Mouse (Mus musculus): Measurements from ENCODE around the gene Foxa3. TPM values are rescaled to one million over a fixed set of nuclear protein-coding genes. Genes with fewer than 3 reads are reported as not detected.

The Foxa3 gene
- total RNA-seq, 2 experiments from 2014 or later: not detected

DNA sequence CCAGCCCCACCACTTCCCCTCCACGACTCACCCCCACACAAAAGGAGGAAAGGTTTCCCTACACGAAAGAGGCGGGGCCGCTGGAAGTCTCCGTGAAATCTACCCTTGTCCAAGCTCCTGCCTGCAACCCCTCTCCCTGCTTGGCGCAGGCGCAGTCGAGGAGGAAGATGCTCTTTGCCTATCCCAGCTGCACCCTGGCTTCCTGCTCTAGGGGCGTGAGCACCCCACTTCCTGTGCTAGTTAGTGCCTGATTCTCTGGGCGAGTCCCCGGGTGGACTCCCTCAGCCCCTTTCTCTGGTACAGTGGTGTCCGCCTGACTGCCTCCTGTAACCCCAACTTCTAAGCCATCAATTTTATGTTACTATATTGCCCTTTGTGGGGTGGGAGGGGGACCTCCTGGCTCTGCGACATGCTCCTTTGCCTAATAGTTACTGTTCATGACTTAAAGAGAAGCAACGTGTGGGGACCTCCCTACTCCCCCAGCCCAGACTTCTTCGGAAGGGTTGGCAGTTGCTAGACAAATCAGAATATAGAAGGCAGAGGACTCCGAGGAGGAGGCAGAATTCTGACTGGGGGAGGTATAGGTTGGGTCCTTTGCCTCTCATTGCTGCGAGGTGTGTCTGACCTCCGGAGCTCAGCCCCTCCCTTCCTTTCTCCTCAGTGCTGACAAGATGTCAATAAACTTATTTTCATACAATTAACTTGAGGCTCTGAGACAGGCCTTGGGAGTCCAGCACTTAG lies 22.1 kb downstream of the Foxa3 start:
- peak; percentile 36 to 62 for DNase-seq (ENCODE audit: low spot score in 2 of 2)

DNA sequence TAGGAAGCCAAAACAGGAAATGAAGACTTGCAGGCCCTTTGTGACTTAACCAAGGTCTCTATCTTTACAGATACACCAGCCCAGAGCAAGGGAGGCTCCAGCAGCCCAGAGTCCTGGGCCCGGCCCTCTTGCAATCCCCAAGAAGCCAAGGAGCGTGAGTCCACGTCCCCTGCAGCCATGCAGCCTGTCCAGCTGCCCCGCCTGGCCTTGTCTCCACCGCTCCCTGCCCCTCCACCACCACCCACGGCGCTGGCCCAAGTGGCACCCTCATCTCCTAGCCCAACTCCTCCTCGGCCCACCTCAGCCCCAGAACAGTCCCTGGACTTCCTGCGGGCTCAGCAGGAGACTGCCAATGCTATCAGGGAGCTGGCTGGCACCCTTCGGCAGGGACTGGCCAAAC lies 22.9 kb downstream of the Foxa3 start:
- no peak for DNase-seq (ENCODE audit: low spot score in 2 of 2)

DNA sequence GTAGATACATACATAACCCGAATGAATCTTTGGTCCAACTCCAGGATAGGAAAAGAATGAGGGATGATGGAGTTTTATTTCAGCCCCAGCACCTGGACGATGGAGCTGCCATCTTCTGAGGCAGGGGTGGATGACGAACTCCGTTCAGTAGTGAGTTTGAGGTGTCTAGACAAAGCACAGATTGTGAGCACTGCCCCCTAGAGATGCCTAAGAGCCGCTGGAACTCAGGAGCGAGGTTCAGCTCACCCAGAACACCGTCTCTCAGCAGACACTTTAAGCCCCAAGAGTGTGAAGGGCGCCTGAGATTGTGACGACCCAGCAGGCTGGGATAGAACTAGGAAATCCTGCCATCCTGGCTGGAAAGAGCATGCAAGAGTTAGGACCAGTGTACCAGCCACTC lies 24.5 kb downstream of the Foxa3 start:
- no peak for DNase-seq (ENCODE audit: low spot score in 2 of 2)

DNA sequence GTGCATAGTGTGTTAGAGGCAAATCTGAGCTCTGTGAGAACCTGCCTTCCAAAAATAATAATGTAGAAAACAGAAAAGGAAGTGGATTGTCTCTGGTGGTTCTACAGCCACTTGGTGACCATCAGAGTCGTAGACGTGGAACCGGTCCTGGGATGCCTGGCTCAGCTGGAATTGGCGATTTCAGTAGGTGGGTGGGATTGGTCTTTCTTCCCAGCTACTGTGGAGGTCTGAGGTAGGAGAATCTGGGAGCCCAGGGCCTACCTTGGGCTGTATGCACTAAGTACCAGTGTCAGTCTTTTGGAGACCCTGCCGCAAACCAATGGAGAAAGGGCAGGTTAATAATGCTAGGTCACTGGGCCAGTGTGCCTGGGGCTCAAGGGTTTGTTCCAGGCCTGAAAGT lies 30.3 kb downstream of the Foxa3 start:
- DNase-seq (ENCODE audit: low spot score in 2 of 2): no peak

DNA sequence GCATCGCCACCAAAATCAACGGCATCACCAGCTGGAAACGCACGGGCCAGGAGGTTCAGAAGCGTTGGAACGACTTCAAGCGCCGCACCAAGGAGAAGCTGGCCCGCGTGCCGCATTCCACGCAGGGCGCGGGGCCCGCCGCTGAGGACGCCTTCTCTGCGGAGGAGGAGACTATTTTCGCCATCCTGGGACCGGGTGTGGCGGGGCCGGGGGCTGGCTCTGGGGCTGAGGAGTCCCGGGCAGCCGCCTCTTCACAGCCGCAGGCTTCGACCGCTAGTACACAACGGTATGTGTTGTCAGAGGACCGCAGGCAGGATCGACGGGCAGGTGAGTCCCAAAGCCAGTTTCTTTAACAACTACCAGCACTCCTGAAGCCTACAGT lies 31.1 kb downstream of the Foxa3 start:
- DNase-seq (ENCODE audit: low spot score in 2 of 2): peak; percentile 45 to 55

DNA sequence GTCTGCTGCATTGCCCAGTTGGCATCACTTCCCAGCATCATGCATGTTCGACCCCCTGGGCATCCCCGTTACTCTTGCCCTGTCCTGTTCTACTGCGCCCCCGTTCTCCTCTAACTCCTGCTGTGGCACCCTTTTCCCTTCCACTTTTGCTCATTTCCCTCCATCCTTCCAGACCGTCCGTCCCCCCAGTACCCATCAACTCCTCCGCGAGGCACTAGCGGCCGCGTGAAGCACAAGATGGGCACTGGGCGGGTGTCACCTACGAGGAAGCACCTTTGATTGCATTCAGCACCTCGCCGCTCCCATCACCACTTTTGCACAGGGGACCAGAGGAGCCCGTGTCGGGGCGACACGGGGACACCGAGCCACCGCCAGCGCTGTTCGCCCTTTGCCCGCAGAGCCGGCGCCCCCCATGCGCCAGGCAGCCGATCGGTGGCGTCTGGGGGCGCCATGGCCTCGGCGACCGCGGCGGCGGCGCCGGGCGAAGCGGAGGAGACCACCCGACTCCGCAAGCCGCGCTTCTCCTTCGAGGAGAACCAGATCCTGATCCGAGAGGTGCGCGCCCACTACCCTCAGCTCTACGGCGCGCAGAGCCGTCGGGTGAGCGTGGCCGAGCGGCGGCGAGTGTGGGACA lies 31.6 kb downstream of the Foxa3 start:
- no peak for DNase-seq (ENCODE audit: low spot score in 2 of 2)

DNA sequence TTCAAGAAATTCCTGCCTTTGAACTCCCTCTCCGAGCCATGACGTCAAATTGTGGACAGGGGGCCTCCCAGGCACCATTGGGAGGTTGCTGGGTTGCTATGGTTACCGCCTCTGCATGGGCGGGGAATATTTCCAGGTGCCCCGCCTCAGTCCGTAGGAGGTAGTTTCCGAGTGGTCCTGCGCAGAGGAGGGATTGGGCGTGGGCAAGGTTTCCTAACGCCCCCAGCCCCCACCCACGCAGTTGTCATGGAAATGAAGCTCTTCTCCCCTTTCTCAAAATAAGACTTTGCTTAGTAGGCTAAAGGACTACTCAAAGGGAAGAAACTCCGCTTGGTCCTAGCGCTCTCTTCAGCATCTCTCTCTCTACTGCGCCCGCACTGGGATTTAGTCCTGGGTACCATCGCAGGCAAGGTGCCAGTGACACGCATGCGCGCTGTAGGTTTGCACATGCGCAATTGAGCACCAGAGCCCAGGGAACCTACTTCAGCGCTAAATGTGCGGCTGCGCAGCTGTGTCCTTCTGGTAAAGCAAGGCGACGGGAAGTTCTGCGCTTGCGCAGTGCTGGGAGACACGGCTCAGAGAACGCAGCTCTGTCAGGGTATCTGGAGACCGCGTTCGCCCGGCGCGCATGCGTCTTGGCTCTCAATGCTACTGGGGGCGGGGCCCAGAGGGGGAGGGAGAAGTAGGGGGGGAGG lies 32.6 kb downstream of the Foxa3 start, which contains the start of gene Mypop:
TSS of gene Mypop (plus strand) at position 645 of the 695 bp plus-strand sequence.
- DNase-seq (ENCODE audit: low spot score in 2 of 2): peak; percentile 98

DNA sequence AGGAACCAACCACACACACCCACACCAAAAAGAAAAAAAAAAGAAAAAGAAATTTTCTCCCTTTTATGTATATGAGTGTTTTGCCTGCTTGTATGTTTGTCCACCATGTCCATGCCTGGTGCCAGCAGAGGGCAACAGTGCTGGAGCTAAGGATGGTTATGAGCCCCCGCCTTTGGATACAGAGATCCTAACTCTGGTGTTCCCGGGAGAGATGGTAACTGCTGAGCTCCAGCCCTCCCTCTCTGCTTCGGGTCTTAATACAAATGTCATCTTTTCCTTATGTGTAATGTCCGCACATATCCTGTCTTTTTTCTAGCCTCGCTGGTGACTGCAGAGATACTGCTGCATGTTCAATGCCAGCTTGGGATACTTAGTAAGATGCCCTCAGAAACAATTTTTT lies 33.3 kb downstream of the Foxa3 start:
- DNase-seq (ENCODE audit: low spot score in 2 of 2): no peak

DNA sequence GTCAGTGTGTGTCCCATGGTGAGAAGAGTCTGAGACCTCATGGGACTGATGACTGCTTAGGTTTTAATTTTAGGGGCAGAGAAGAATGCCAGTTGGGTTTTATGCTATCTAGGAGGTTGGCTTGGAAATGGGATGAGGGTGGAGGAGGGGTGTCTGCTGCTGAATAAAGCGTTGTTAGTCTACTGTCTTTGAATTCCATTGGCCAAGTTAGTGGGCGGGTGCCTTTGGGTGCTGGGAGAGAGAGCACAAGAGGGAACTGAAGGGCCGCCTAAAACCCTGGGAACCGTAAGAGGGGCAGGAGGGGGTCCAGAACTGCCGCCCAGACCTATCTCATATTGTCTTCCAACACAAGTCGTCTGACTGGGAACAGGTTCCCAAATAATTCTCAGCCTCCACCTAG lies 34.6 kb downstream of the Foxa3 start:
- DNase-seq (ENCODE audit: low spot score in 2 of 2): no peak

DNA sequence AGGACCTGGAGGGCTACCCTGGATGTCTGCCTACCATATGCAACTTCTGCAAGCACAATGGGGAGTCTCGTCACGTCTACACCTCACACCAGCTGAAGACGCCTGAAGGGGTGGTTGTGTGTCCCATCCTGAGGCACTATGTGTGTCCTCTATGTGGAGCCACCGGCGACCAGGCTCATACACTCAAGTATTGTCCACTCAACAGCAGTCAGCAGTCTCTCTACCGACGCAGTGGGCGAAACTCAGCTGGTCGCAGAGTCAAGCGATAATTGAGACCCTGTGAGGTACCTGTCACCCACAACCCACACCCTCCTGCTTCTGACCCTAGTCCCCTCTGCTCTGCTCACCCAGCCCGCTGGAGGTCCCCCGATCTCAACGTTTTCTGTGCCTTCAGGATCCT lies 35.6 kb downstream of the Foxa3 start:
- no peak for DNase-seq (ENCODE audit: low spot score in 2 of 2)

DNA sequence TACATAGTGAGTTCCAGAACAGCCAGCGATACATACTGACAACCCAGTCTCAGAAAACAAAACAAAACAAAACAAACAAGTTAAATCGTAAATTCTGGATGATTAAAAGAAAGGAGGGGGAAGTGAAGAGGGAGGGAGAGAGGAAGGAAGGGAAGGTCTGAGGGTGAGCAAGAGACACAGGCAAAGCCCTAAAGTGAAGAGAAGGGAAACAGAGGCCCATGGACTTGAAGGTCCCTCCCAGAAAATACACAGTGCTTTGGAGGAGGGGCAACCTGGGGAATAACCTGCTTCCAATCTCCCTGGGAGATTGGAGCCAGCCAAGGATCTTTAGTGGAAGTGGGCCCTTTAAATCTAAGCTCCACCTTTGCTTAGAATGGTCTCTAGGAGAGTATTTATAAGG lies 36.2 kb downstream of the Foxa3 start, which contains the start of gene Nanos2:
TSS of gene Nanos2 (plus strand) at position 301 of the 400 bp plus-strand sequence.
- no peak for DNase-seq (ENCODE audit: low spot score in 2 of 2)

DNA sequence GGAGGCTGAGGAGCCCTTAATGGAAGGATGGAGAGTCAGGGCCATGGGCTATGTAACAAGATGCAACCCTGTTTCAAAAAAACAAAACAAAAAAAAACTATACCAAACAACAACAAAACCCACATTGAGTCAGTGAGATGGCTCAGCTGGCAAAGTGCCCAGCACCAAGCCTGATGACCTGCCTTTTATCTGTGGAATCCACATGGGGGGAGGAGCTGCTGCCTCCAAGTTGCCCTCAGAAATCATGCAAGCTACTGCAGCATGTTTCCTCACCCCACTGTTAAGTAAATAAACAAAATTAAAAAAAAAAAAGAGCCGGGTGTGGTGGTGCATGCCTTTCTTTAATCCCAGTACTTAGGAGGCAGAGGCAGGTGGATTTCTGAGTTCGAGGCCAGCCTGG lies 36.8 kb downstream of the Foxa3 start:
- no peak for DNase-seq (ENCODE audit: low spot score in 2 of 2)

DNA sequence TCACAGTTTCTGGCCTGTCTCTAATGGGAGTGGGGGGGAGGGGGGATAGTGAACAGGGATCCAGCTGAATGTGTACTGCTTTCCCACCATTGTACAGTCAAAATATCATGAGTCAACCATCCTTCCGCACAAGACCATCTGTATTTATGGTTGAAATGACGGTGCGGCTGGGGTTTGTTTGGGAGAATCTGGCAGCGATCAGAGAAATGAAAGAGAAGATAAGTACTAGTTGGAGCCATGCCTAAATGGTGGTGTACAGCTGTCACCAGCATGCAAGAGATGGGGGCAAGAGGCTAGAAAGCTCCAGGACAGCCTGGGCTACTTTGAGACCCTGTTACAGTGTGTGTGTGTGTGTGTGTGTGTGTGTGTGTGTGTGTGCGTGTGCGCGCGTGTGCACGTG lies 45.0 kb downstream of the Foxa3 start:
- DNase-seq (ENCODE audit: low spot score in 2 of 2): no peak

DNA sequence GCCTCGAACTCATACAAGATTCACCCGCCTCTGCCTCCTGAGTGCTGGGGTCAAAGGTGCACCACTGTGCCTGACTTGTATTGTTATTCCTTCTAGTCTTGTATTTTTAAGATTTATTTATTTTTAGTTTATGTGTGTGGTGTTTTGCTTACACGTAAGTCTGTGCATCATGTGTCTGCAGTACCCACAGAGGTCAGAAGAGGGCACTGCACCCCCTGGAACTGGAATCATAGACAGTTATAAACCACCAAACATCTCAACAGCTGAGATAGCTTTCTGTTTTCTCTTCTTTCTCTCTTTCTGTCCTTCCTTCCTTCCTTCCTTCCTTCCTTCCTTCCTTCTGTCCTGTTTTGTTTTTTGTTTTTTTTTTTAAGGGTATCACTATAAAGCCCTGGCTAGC lies 52.4 kb downstream of the Foxa3 start:
- DNase-seq (ENCODE audit: low spot score in 2 of 2): no peak

DNA sequence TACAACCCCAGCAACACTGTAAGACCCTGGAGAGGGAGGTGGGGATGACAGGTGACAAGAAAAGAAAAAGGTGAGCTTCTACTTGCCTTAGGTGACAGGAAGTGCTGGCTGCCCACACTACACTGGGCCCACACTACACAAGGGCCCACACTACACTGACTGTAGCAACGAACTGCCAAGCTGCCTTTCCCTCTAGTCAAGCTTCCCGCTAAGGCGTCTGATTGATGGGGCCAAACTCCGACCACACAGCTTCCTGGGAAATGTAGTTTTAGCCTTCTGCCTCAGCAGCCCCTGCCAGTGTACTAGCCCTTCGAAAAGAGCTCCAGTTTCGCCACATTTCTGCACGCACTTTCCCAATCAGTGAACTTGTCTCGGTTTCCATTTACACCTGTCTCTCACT lies 55.7 kb downstream of the Foxa3 start:
- DNase-seq (ENCODE audit: low spot score in 2 of 2): no peak

DNA sequence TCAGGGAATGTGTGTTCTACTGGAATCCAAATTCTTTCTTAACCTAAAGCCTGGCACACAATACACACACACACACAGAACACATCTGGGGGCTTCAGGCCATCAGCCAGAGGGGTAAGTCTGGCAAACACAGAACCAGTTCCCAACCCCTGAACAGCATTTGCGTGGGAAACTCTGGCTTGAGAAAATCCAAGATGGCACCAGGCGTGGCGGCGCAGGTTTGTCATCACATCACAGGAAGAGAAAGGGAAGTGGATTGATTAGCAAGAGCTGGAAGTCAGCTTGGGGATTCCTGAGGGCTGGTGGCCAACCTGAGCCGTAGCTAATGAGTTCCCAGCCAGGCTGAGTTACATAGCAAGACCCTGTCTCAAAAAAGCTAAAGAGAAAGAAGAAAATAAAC lies 58.0 kb downstream of the Foxa3 start:
- no peak for DNase-seq (ENCODE audit: low spot score in 2 of 2)

DNA sequence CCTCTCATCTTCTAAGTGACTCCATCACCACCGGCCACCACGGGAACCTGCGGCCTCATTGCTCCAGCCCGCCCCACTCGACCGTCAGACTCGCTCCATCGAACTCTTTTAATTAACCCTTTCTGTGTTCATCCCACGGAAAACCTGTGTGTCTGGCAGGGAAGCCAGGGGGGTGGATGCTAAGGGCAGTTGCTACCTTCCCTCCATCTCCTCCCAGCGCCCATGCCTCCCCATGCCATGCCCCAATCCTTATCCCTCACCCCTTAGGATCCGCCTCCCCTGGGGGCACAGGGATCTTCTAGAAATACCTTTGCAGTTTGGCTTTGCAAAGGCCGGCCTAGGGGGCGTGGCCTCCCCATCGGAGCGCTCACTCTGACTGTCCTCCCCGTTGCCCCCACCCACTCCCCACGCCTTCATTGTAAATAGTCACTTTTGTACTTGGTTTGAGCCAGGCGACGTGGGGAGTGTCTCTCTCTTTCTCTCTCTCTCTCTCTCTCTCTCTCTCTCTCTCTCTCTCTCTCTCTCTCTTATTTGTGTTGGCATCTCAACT lies 60.0 kb downstream of the Foxa3 start:
- no peak for DNase-seq (ENCODE audit: low spot score in 2 of 2)

Other genes with a start within 250 kb of the Foxa3 start
- gene Psg19, start 225.0 kb downstream of the Foxa3 start, total RNA-seq (2021): not detected
- not detected for gene Psg17, start 201.9 kb downstream of the Foxa3 start, total RNA-seq (2021)
- gene Mill2, start 183.6 kb downstream of the Foxa3 start, total RNA-seq (2021): 1 to 10 TPM; 8.1 to 10.0 TPM
- gene Pglyrp1, start 152.2 kb downstream of the Foxa3 start, total RNA-seq (2021): 1 to 10 TPM; 1.1 to 2.8 TPM
- 10 to 100 TPM in 1 of 2 experiments, 1 to 10 TPM in 1; 9.9 to 10.7 TPM for gene Ccdc61, start 113.1 kb downstream of the Foxa3 start, total RNA-seq (2021)
- 1 to 10 TPM; 3.8 to 5.1 TPM for gene Nova2, start 97.7 kb downstream of the Foxa3 start, total RNA-seq (2021)
- gene Nanos2, start 36.1 kb downstream of the Foxa3 start, total RNA-seq (2021): not detected
- 10 to 100 TPM in 1 of 2 experiments, 1 to 10 TPM in 1; 9.3 to 12.2 TPM for gene Mypop, start 32.3 kb downstream of the Foxa3 start, total RNA-seq (2021)
- gene Irf2bp1, start 19.5 kb downstream of the Foxa3 start, total RNA-seq (2021): 10 to 100 TPM; 42.9 to 47.0 TPM
- gene Sympk, start 839 bp upstream of the Foxa3 start, total RNA-seq (2021): 100 to 1,000 TPM in 1 of 2 experiments, 10 to 100 TPM in 1; 92.0 to 105 TPM
- gene Rsph6a, start 31.2 kb upstream of the Foxa3 start, total RNA-seq (2021): not detected
- 10 to 100 TPM; 48.3 to 49.1 TPM for gene Dmwd, start 52.7 kb upstream of the Foxa3 start, total RNA-seq (2021)
- gene Dmpk, start 60.3 kb upstream of the Foxa3 start, total RNA-seq (2021): 100 to 1,000 TPM; 127 to 137 TPM
- gene Six5, start 71.1 kb upstream of the Foxa3 start, total RNA-seq (2021): 10 to 100 TPM; 13.0 to 14.7 TPM
- not detected for gene Gm4969, start 94.8 kb upstream of the Foxa3 start, total RNA-seq (2021)
- 10 to 100 TPM; 12.6 to 15.4 TPM for gene Fbxo46, start 96.3 kb upstream of the Foxa3 start, total RNA-seq (2021)
- 10 to 100 TPM; 13.6 to 14.6 TPM for gene Qpctl, start 125.8 kb upstream of the Foxa3 start, total RNA-seq (2021)
- gene Snrpd2, start 126.2 kb upstream of the Foxa3 start, total RNA-seq (2021): 10 to 100 TPM; 81.7 to 89.5 TPM
- under 1 TPM; 0.60 to 0.70 TPM for gene Gipr, start 142.6 kb upstream of the Foxa3 start, total RNA-seq (2021)
- 10 to 100 TPM; 33.9 to 43.9 TPM for gene Eml2, start 152.9 kb upstream of the Foxa3 start, total RNA-seq (2021)
- gene Gpr4, start 189.0 kb upstream of the Foxa3 start, total RNA-seq (2021): 10 to 100 TPM in 1 of 2 experiments, 1 to 10 TPM in 1; 7.7 to 17.3 TPM
- 10 to 100 TPM; 40.8 to 56.7 TPM for gene Opa3, start 204.8 kb upstream of the Foxa3 start, total RNA-seq (2021)
- 10 to 100 TPM; 42.9 to 56.4 TPM for gene Vasp, start 248.3 kb upstream of the Foxa3 start, total RNA-seq (2021)

Data from adrenal gland, adult 18-20 months (tissue).